Mouse (Mus musculus) heart, adult 2 months (tissue): Measurements from ENCODE around the gene Pdp2. TPM values are rescaled to one million over a fixed set of nuclear protein-coding genes. Genes with fewer than 3 reads are reported as not detected.
A peak's percentile ranks its signal among the peaks of the same experiment; 100 is the strongest.

Experiments used
- DNase-seq, 2 experiments: peaks; one replicate each; pipeline ENCODE4 v3.0.0; 2021
- H3K27ac ChIP-seq: fragments of 200-600 bp; 2 replicates; pipeline ENCODE4 v1.8.1; 2022
- H3K27me3 ChIP-seq: fragments of 200-500 bp; 2 replicates; pipeline ENCODE4 v1.6.1; 2012; ENCODE audit warnings: mild to moderate bottlenecking, low read length, inconsistent platforms, mixed read lengths; ENCODE audit not compliant: control insufficient read depth, insufficient read depth
- H3K36me3 ChIP-seq: fragments of 200-500 bp; 2 replicates; pipeline ENCODE4 v1.6.1; 2012; ENCODE audit warnings: low read length, inconsistent platforms; ENCODE audit not compliant: control insufficient read depth, insufficient read depth
- H3K4me1 ChIP-seq: fragments of 200-500 bp; 2 replicates; pipeline ENCODE4 v1.6.1; 2011; ENCODE audit warnings: low read length; ENCODE audit not compliant: control insufficient read depth, insufficient read depth
- H3K4me3 ChIP-seq: fragments of 200-600 bp; 2 replicates; pipeline ENCODE4 v1.8.1; 2022
- H3K79me2 ChIP-seq: fragments of 200-500 bp; replicated peaks from 2 replicates; pipeline ENCODE4 v1.6.1; 2012; ENCODE audit warnings: mild to moderate bottlenecking, inconsistent platforms, low read length, moderate library complexity, mixed read lengths; ENCODE audit not compliant: control insufficient read depth, insufficient read depth
- H3K9ac ChIP-seq: fragments of 200-500 bp; 2 replicates; pipeline ENCODE4 v1.6.1; 2012; ENCODE audit warnings: low read depth, mild to moderate bottlenecking, control low read depth, inconsistent platforms, low read length, mixed read lengths
- CTCF ChIP-seq: fragments of 200-600 bp; IDR thresholded peaks from 2 replicates; pipeline ENCODE4 v1.8.1; 2022; ENCODE audit warnings: antibody characterized with exemption, mild to moderate bottlenecking, moderate library complexity
- EP300 ChIP-seq: fragments of 200-500 bp; IDR thresholded peaks from 2 replicates; pipeline ENCODE4 v1.6.1; 2011; ENCODE audit warnings: low read depth, low read length, control low read depth; ENCODE audit not compliant: insufficient read depth
- POLR2A ChIP-seq: fragments of 200-500 bp; IDR thresholded peaks from 2 replicates; pipeline ENCODE4 v1.6.1; 2011; ENCODE audit warnings: mild to moderate bottlenecking, low read depth, low read length, control low read depth; ENCODE audit not compliant: insufficient read depth
- WGBS: fragments of 180-500 bp; shearing (Covaris S2); methylation state at CpG from one replicate; pipeline ENCODE4 v1.1.7; 2018; 5-methylcytosine and 5-hydroxymethylcytosine counted together
- intact Hi-C: fragments of 180-260 bp; cut with DNase I; formaldehyde crosslinking; loops from one replicate; pipeline ENCODE4 v1.15.1; 2025
- polyA plus RNA-seq: library from polyadenylated mRNA; depleted of rRNA; stranded (reverse); fragments of >200 nt; gene quantifications from 2 replicates; pipeline ENCODE4 v1.2.3, GENCODE M21; 2012
- total RNA-seq, 2 experiments: library from RNA; stranded (reverse); gene quantifications; 2 replicates each; pipeline ENCODE4 v1.2.3; 2021

Gene Pdp2
- total and polyA plus RNA-seq, 3 experiments, result 10.0 to 35.8 (median 18.4) TPM

DNA sequence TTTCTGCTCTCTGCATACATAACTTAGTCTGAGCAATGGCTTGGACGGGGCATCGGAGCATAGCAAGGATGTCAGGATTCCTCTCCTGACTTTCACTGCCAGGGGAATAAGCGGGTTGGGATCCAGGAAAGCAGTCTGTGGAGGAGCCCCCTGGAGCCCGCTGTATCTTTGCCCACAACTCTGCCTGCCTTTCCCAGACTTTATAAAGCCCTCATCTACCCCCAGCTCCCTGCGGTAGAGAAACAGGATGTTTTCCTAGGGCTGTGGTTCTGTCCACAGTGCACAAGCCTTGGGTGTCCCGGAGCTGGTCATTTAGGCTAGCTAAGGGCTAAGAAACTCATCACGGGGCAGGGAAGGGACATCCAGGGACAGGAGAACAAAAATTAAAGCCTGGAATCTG, 10.1 kb downstream of the Pdp2 start:
- no peak for TF ChIP-seq EP300
- no peak for TF ChIP-seq POLR2A
- no peak for TF ChIP-seq CTCF
- Histone ChIP-seq H3K27ac (no peak overlapping the region), H3K36me3 (no peaks in the 10 kb centered on the region), H3K79me2 (no peaks in the 10 kb centered on the region), H3K9ac (no peak overlapping the region), H3K4me1 (peaks cover 3% of the 10 kb centered on the region), H3K27me3 (no peaks in the 10 kb centered on the region), H3K4me3 (no peak overlapping the region)
- intact Hi-C loops, result no loop called here
- WGBS, result 45% methylated on average over 7 of the region's 7 CpGs
- no peak for DNase-seq

DNA sequence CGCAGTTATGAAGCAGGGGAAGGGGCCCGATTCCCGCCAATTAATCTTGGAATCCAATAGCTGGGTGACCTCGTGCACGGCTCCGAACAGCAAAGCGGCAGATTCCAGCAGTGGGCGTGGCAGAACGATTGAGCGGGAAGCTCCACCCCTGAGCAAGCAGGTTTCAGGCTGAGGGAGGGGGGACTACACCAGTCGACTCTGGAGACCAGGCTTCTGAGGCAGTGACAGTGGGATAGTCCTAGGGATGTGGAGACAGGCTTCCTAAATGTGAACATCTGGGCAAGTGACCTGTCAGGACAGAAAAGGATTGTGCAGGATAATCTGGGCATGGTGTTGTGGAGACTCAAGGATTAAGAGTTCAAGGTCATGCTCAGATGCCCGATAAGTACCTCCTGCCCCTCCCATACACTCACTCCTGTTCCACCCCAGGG, 10.7 kb downstream of the Pdp2 start:
- H3K79me2 ChIP-seq, result no peaks in the 10 kb centered on the region
- no peak for TF ChIP-seq CTCF
- no peak for TF ChIP-seq POLR2A
- TF ChIP-seq EP300, result no peak
- no peak overlapping the region for H3K4me3 ChIP-seq
- intact Hi-C loops, result loop anchor here (2.0 kb wide), 1 partner anchor 41 kb away; no protein-coding TSS in a partner anchor
- no peak overlapping the region for H3K9ac ChIP-seq
- H3K27ac ChIP-seq, result no peak overlapping the region
- DNase-seq, result peak in 1 of 2 experiments; percentile 26
- no peaks in the 10 kb centered on the region for H3K27me3 ChIP-seq
- no peaks in the 10 kb centered on the region for H3K36me3 ChIP-seq
- 1% methylated on average over 12 of the region's 12 CpGs for WGBS
- H3K4me1 ChIP-seq, result peaks cover 3% of the 10 kb centered on the region

DNA sequence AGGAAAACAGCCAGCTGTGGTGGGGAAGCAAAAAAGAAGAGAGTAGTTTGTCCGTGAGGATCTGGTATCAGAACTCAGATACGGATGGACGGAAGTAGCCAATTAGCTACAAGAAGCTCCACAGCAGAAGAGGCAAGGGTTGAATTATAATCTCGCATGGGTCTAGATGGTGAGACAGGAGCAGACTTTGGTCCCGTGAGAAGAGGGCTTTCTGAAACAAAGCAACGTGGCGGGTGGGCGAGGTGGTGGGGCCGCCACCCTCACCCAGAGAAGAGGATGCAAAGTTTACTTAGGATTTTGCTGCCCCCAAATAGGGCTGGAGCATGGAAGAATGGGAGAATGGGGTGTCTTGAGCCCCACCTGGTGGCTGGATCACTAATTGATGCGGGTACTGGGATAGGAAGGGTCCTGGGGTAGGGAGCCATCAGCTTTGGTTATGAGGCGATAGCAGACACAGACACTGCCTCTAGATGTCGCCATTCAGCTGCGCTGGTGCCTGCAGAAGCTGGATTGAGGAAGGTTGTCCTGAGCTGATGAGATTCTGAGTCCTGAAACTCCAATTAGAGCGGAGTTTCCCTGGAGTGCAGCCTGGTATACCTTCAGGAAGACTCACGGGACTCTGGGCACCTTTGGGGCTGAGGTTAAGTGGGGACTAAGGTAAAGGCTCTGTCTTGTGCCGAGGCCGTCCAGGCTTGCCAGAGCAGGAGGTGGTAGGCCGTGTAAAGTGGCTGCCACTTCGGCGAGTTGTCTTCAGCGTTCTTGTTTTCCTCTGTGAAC, 11.4 kb downstream of the Pdp2 start:
- Histone ChIP-seq H3K4me3 (0 out of 2 replicates have a peak overlapping the region, but pooled peaks have one; percentile 4), H3K27me3 (no peaks in the 10 kb centered on the region), H3K79me2 (no peaks in the 10 kb centered on the region), H3K27ac (peak overlapping the region; percentile 64), H3K4me1 (peaks cover 6% of the 10 kb centered on the region), H3K36me3 (no peaks in the 10 kb centered on the region; the same call in 1 of the 2 replicates), H3K9ac (peak overlapping the region; percentile 49; the same call in 1 of the 2 replicates)
- WGBS, result 18% methylated on average over 21 of the region's 21 CpGs
- TF ChIP-seq EP300, result peak; percentile 96
- no peak for TF ChIP-seq POLR2A
- TF ChIP-seq CTCF, result peak; percentile 97; the same call in 1 of the 2 replicates
- peak; percentile 85 to 87 for DNase-seq
- intact Hi-C loops, result loop anchor here (2.0 kb wide), 1 partner anchor 40 kb away; no protein-coding TSS in a partner anchor

DNA sequence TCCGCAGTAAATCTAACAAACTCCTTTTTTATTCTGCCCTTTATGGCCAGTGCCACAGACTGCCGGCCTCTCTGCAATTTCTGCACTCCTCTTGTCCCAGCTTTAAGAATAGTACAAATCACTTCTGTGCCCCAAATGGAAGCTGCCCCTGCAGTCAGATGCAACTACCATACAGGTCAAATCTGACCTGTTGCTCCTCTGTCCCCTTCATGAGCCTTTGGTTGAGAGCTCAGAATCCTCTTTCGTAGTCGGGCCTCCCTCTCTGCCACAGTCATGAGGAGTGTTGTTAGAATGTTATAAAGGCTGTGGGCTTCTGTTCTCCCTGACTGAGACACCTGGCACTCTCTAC, 12.0 kb downstream of the Pdp2 start:
- 58% methylated on average over 4 of the region's 4 CpGs for WGBS
- Histone ChIP-seq H3K79me2 (no peaks in the 10 kb centered on the region), H3K4me3 (no peak overlapping the region), H3K36me3 (no peaks in the 10 kb centered on the region; the same call in 1 of the 2 replicates), H3K9ac (no peak overlapping the region; the same call in 1 of the 2 replicates), H3K27ac (peak overlapping the region; percentile 64), H3K27me3 (no peaks in the 10 kb centered on the region), H3K4me1 (peaks cover 6% of the 10 kb centered on the region)
- intact Hi-C loops, result loop anchor here (2.0 kb wide), 1 partner anchor 40 kb away; no protein-coding TSS in a partner anchor
- no peak for DNase-seq
- TF ChIP-seq EP300 (no peak), CTCF (no peak), POLR2A (no peak)

DNA sequence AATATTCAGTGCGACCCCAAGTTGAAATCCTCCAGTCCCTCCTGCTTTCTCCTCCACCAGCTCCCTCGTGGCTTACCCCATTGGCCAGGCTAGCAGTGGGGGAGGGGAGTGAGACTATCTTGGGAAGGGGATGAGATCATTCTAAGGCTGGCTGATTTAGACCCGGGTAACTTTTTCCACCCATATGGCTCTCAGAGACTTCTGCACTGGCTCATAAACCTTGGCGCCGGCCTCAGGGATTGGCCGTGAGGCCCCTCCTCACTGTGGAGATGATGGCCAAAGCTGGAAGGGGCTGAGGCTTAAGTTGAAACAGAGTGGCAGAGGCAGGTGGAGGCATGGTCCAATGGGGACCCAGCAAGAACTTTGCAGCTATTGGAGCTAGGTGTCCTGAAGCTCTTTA, 15.1 kb downstream of the Pdp2 start:
- peak; percentile 29 to 45 for DNase-seq
- Histone ChIP-seq H3K36me3 (no peaks in the 10 kb centered on the region; the same call in 1 of the 2 replicates), H3K4me3 (no peak overlapping the region), H3K4me1 (peaks cover 9% of the 10 kb centered on the region), H3K27me3 (no peaks in the 10 kb centered on the region), H3K79me2 (no peaks in the 10 kb centered on the region), H3K9ac (no peak overlapping the region), H3K27ac (peak overlapping the region; percentile 90)
- WGBS, result 12% methylated on average over 6 of the region's 6 CpGs
- TF ChIP-seq EP300, result no peak
- TF ChIP-seq POLR2A, result no peak
- TF ChIP-seq CTCF, result no peak
- intact Hi-C loops, result no loop called here

DNA sequence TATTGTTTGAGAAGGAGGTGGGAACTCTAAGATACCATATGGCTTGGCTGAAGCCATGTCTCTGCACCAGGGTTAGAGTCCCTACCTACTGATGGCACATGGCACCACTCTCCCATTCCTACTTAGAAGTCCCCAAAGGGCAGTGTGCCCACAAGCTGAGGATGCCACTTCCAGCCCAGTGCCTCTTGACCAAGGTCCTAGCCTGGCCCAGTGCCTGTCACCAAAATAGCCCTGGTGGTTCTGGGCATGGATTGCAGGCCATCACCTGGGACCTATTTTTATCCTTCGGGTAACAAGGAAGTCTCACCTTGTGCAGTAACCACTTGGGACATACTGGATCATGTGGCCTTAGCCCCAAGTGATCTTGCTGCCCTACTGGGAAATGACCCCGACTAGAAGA, 16.7 kb downstream of the Pdp2 start:
- TF ChIP-seq CTCF, result peak; percentile 56
- peak; percentile 88 for TF ChIP-seq EP300
- 0 out of 2 replicates have a peak, but pooled peaks have one; percentile 26 for TF ChIP-seq POLR2A
- Histone ChIP-seq H3K79me2 (no peaks in the 10 kb centered on the region), H3K27me3 (no peaks in the 10 kb centered on the region), H3K36me3 (no peaks in the 10 kb centered on the region; the same call in 1 of the 2 replicates), H3K4me1 (peaks cover 12% of the 10 kb centered on the region), H3K4me3 (no peak overlapping the region), H3K27ac (peak overlapping the region; percentile 90), H3K9ac (no peak overlapping the region)
- 58% methylated on average over 2 of the region's 2 CpGs for WGBS
- peak; percentile 73 to 87 for DNase-seq
- intact Hi-C loops, result no loop called here
